Mouse (Mus musculus) Patski (cell line): ENCODE results near the gene Tmem63a. TPM values are rescaled to one million over a fixed set of nuclear protein-coding genes. Genes with fewer than 3 reads are reported as not detected.

Experiments
- ATAC-seq: fragments of 100-300 bp; one replicate; pipeline ENCODE4 v1.8.0; 2021
- CTCF ChIA-PET: fragments of 350-600 bp; sonication (Branson Sonifier 250); formaldehyde crosslinking; loops from one replicate; lab custom pipeline; 2022; ENCODE audit warnings: inconsistent platforms; lab: Charles Lee
- POLR2A ChIA-PET: fragments of 350-600 bp; sonication (Branson Sonifier 250); formaldehyde crosslinking; loops from one replicate; lab custom pipeline; 2022; ENCODE audit warnings: antibody characterized with exemption, inconsistent platforms; lab: Charles Lee
- DNase-seq: peaks from one replicate; pipeline ENCODE4 v3.0.0-alpha.2; 2011; ENCODE audit warnings: low read depth, low spot score
- H3K27me3 ChIP-seq: fragments of 371-371 bp; one replicate; pipeline ENCODE4 v1.5.1; 2021
- CTCF ChIP-seq: fragments of 100-300 bp; IDR thresholded peaks from one replicate; pipeline ENCODE4 v1.5.1; 2021
- in situ Hi-C: fragments of 300-500 bp; cut with MboI; formaldehyde crosslinking; loops from 3 replicates; pipeline ENCODE4 v1.11.1; 2018; ENCODE audit warnings: low pct_unique_long_range_greater_than_20kb, mixed read lengths
- polyA plus RNA-seq: library from polyadenylated mRNA; unstranded; gene quantifications from one replicate; pipeline ENCODE4 v1.2.3, GENCODE M21; 2021

Tmem63a gene
- polyA plus RNA-seq, 1 experiment from 2014 or later: 39.3 TPM

GRCm38 (mm10) chr1:181014731-181015500, 72.8 kb downstream of the Tmem63a start:
- CTCF ChIA-PET: no interaction called here
- in situ Hi-C loops: no loop called here
- no peaks in the 10 kb centered on the region for H3K27me3 ChIP-seq
- POLR2A ChIA-PET: no interaction called here
- ATAC-seq: no peak
- DNase-seq: no peak
- no peak for TF ChIP-seq CTCF

DNA sequence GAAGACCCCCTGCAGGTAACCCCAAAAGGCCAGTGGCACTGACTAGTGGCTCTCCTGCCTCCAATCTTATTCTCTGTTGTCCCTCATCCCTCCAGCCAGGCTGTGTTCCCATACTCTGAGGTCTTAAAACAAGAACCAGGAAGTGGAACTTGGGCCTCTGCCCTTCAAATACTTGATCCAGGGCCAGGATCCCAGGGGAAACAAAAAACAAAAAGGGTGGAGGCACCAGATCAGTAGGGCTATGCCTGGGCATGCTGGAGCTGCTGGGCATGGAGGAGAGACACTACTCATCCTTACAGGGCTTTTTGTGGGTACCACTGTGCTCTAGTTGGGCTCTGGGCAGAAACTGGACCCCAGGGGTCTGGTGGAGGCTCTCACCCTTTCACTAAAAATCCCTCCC, 73.4 kb downstream of the Tmem63a start:
- no peak for TF ChIP-seq CTCF
- in situ Hi-C loops: no loop called here
- ATAC-seq (peak; percentile 21), DNase-seq (no peak)
- no peaks in the 10 kb centered on the region for H3K27me3 ChIP-seq
- CTCF ChIA-PET: no interaction called here
- POLR2A ChIA-PET: no interaction called here

GRCm38 (mm10) chr1:181016045-181016444, 73.9 kb downstream of the Tmem63a start:
- H3K27me3 ChIP-seq: no peaks in the 10 kb centered on the region
- ChIA-PET POLR2A (no interaction called here), CTCF (no interaction called here)
- ATAC-seq (no peak), DNase-seq (no peak)
- TF ChIP-seq CTCF: no peak
- in situ Hi-C loops: no loop called here

GRCm38 (mm10) chr1:181016532-181017131, 74.5 kb downstream of the Tmem63a start:
- POLR2A ChIA-PET: no interaction called here
- CTCF ChIA-PET: no interaction called here
- no peak for TF ChIP-seq CTCF
- in situ Hi-C loops: no loop called here
- DNase-seq (no peak), ATAC-seq (no peak)
- no peaks in the 10 kb centered on the region for H3K27me3 ChIP-seq

DNA sequence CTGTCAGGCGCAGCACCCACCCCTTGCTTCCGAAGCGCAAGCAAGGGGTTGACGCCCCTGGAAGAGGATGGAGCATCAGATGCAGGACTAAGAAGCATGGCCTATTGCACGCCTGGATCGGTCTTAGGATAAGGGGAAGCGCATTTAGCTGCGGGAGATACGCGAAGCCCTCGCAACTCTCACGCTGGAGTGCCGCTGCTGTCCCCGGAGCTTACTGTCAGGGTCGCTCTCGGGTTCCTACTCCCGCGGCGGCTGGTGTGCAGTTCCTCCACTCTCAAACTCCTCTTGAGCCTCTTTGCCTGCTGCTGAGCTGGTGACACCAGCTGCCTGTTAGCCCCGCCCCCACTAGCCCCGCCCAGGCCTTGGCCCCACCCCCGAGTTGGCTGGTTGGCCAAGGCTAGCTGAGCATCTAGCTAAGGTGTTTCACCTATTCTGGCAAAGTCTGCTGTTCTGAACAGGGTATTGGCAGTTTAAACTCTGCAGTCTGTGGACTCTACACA, 75.1 kb downstream of the Tmem63a start:
- ChIA-PET CTCF (no interaction called here), POLR2A (no interaction called here)
- no peak for TF ChIP-seq CTCF
- ATAC-seq (no peak), DNase-seq (no peak)
- in situ Hi-C loops: no loop called here
- H3K27me3 ChIP-seq: no peaks in the 10 kb centered on the region

- ATAC-seq: no peak
- ChIA-PET CTCF (no interaction called here), POLR2A (interaction anchor here (0.5 kb wide), 1 partner anchor 79 kb away, joined by 3 read pairs; no protein-coding TSS in a partner anchor)
- no peak for DNase-seq
- in situ Hi-C loops: no loop called here
- H3K27me3 ChIP-seq: no peaks in the 10 kb centered on the region
- TF ChIP-seq CTCF: no peak
Measured at GRCm38 (mm10) chr1:181017890-181018420, 75.8 kb downstream of the Tmem63a start.

- CTCF ChIA-PET: interaction anchor here (0.9 to 2.1 kb wide), 5 partner anchors 9 to 39 kb away, joined by 3 to 10 read pairs (median 3); no protein-coding TSS in a partner anchor
- POLR2A ChIA-PET: no interaction called here
- ATAC-seq: peak; percentile 30
- in situ Hi-C loops: no loop called here
- H3K27me3 ChIP-seq: no peaks in the 10 kb centered on the region
- TF ChIP-seq CTCF: no peak
- peak; percentile 47 for DNase-seq
Measured at GRCm38 (mm10) chr1:181020756-181021487, 78.8 kb downstream of the Tmem63a start, which contains the start of gene Ephx1. TSS of gene Ephx1 (minus strand) at chr1:181020904.

GRCm38 (mm10) chr1:181021488-181021865, 79.3 kb downstream of the Tmem63a start:
- ChIA-PET CTCF (interaction anchor here (1.0 to 2.1 kb wide), 6 partner anchors 9 to 147 kb away, joined by 3 to 10 read pairs (median 4); no protein-coding TSS in a partner anchor), POLR2A (no interaction called here)
- TF ChIP-seq CTCF: no peak

DNA sequence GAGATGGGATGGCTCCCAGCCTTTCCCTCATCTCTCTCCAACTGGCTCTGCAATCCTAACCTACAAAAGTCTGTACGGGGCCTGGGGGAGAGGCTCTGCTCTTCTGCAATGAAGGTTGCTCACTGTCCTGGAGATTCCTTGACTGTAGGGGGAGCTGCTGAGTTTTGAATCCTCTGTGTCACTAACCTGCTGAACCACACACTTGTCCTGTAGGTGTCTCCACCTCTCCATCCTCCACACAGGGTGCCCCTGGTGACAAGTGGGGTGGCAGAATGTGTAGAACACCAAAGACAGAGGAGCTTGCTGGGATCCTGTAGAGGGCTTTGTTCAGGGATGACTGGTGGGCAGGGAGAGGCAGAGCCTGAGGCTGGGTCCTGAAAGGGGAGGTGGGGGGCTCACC, 80.1 kb downstream of the Tmem63a start:
- H3K27me3 ChIP-seq: no peaks in the 10 kb centered on the region
- ChIA-PET CTCF (interaction anchor here (1.1 to 2.1 kb wide), 5 partner anchors 15 to 148 kb away, joined by 3 to 10 read pairs (median 4); no protein-coding TSS in a partner anchor), POLR2A (no interaction called here)
- ATAC-seq: peak; percentile 66
- no peak for DNase-seq
- peak; percentile 88 for TF ChIP-seq CTCF
- in situ Hi-C loops: no loop called here

More at GRCm38 (mm10) chr1:181021488-181021865, 79.3 kb downstream of the Tmem63a start:
- in situ Hi-C loops: no loop called here
- ATAC-seq (peak; percentile 4), DNase-seq (no peak)
- no peaks in the 10 kb centered on the region for H3K27me3 ChIP-seq

Other genes starting within 250 kb of the Tmem63a start
- not detected for gene Mixl1, start 245.3 kb upstream of the Tmem63a start, polyA plus RNA-seq
- gene Acbd3, start 216.3 kb upstream of the Tmem63a start, polyA plus RNA-seq: 53.4 TPM
- gene H3f3a, start 128.4 kb upstream of the Tmem63a start, polyA plus RNA-seq: 683 TPM
- 29.0 TPM for gene Sde2, start 91.2 kb upstream of the Tmem63a start, polyA plus RNA-seq
- gene Lefty2, start 49.2 kb upstream of the Tmem63a start, polyA plus RNA-seq: 0.04 TPM
- 62.2 TPM for gene Pycr2, start 38.1 kb upstream of the Tmem63a start, polyA plus RNA-seq
- gene Lefty1, start 7.3 kb upstream of the Tmem63a start, polyA plus RNA-seq: 0.06 TPM
- 10.9 TPM for gene Ephx1, start 78.6 kb downstream of the Tmem63a start, polyA plus RNA-seq
- gene 9130409I23Rik, start 108.9 kb downstream of the Tmem63a start, polyA plus RNA-seq: 0.03 TPM
- gene Nvl, start 201.9 kb downstream of the Tmem63a start, polyA plus RNA-seq: 23.1 TPM
- 144 TPM for gene Cnih4, start 202.3 kb downstream of the Tmem63a start, polyA plus RNA-seq